Comparison of ENCODE assay signal across 13 mouse cellular contexts in genomic region chr1:98084596-98085274, GRCm38 (mm10). TPM values are rescaled to one million over a fixed set of nuclear protein-coding genes. Genes with fewer than 3 reads are reported as not detected.
DNase-seq lines count a peak whose midpoint lies in the region; ATAC-seq and TF ChIP-seq lines count a peak whose summit lies in the region.
"Had no signal": no experiment of that assay in that cellular context is flagged by ENCODE, and none has a peak within 500 bp of the region (broad histone marks: within the 10 kb centered on the region; RNA-seq: fewer than 3 reads in every experiment).

No protein-coding gene starts in this region.

- H3K36me3 ChIP-seq in heart, embryonic 16.5 days (ENCODE audit: control insufficient read depth, insufficient read depth): no peaks in the 10 kb centered on the region
- H3K36me3 ChIP-seq in midbrain, embryonic 10.5 days: no peaks in the 10 kb centered on the region
- H3K36me3 ChIP-seq in midbrain, postnatal 0 days (ENCODE audit: insufficient read depth, low read length): no peaks in the 10 kb centered on the region
- no peaks in the 10 kb centered on the region for H3K36me3 ChIP-seq in midbrain, embryonic 12.5 days
- H3K36me3 ChIP-seq in embryonic facial prominence, embryonic 10.5 days (replicated peaks): no peaks in the 10 kb centered on the region
- H3K36me3 ChIP-seq: embryonic facial prominence, embryonic 12.5 days had no signal

- H3K4me2 ChIP-seq in heart, embryonic 16.5 days (ENCODE audit: low read depth, low read length): peak overlapping the region; percentile 31
- H3K4me2 ChIP-seq in midbrain, postnatal 0 days (ENCODE audit: low read depth, low read length, poor library complexity, severe bottlenecking): no peak overlapping the region; the same call in 1 of the 2 replicates
- H3K4me2 ChIP-seq in midbrain, embryonic 12.5 days (replicated peaks): no peak overlapping the region
- H3K4me2 ChIP-seq: embryonic facial prominence, embryonic 12.5 days had no signal

- no peaks in the 10 kb centered on the region for H3K9me3 ChIP-seq in heart, embryonic 16.5 days (replicated peaks; ENCODE audit: control insufficient read depth, low read length)
- no peaks in the 10 kb centered on the region for H3K9me3 ChIP-seq in midbrain, embryonic 10.5 days (replicated peaks)
- no peaks in the 10 kb centered on the region for H3K9me3 ChIP-seq in midbrain, postnatal 0 days (ENCODE audit: low read length)
- no peaks in the 10 kb centered on the region for H3K9me3 ChIP-seq in midbrain, embryonic 12.5 days
- no peaks in the 10 kb centered on the region for H3K9me3 ChIP-seq in embryonic facial prominence, embryonic 10.5 days
- H3K9me3 ChIP-seq: embryonic facial prominence, embryonic 12.5 days; megakaryocyte, embryonic 14.5 days had no signal

- no peak for DNase-seq in heart, postnatal 14 days
- no peak for DNase-seq in midbrain, embryonic 10.5 days (ENCODE audit: low spot score)
- no peak for DNase-seq in midbrain, postnatal 0 days (ENCODE audit: low spot score)
- DNase-seq in gastrocnemius, adult 18-20 months (ENCODE audit: low spot score): no peak
- no peak for DNase-seq in embryonic facial prominence, embryonic 10.5 days (ENCODE audit: low spot score)
- DNase-seq: cerebellum, adult 8-10 months; kidney, adult 8-10 months had no signal

- peak overlapping the region; percentile 81 for H3K27ac ChIP-seq in heart, embryonic 16.5 days (ENCODE audit: low read length)
- H3K27ac ChIP-seq in midbrain, embryonic 10.5 days (replicated peaks): 0 out of 2 replicates have a peak overlapping the region, but pooled peaks have one; percentile 42
- H3K27ac ChIP-seq in midbrain, postnatal 0 days (ENCODE audit: low read depth, low read length): no peak overlapping the region
- no peak overlapping the region for H3K27ac ChIP-seq in midbrain, embryonic 12.5 days (replicated peaks)
- no peak overlapping the region for H3K27ac ChIP-seq in embryonic facial prominence, embryonic 10.5 days (replicated peaks)
- H3K27ac ChIP-seq: embryonic facial prominence, embryonic 12.5 days; liver, embryonic 14.5 days had no signal

- 49% methylated on average over 13 of the region's 13 CpGs for WGBS in heart, embryonic 16.5 days
- 74% methylated on average over 13 of the region's 13 CpGs for WGBS in midbrain, embryonic 10.5 days
- WGBS in midbrain, postnatal 0 days: 51% methylated on average over 13 of the region's 13 CpGs
- WGBS in midbrain, embryonic 12.5 days: 68% methylated on average over 13 of the region's 13 CpGs
- WGBS in embryonic facial prominence, embryonic 10.5 days: 74% methylated on average over 13 of the region's 13 CpGs

- no peaks in the 10 kb centered on the region for H3K27me3 ChIP-seq in heart, embryonic 16.5 days (ENCODE audit: control insufficient read depth, insufficient read depth, low read length)
- no peaks in the 10 kb centered on the region for H3K27me3 ChIP-seq in midbrain, embryonic 10.5 days (ENCODE audit: low read depth, poor library complexity, severe bottlenecking)
- H3K27me3 ChIP-seq in midbrain, postnatal 0 days (ENCODE audit: insufficient read depth, low read length): no peaks in the 10 kb centered on the region
- H3K27me3 ChIP-seq in midbrain, embryonic 12.5 days: no peaks in the 10 kb centered on the region
- H3K27me3 ChIP-seq in embryonic facial prominence, embryonic 10.5 days (replicated peaks; ENCODE audit: low read depth, poor library complexity, severe bottlenecking): no peaks in the 10 kb centered on the region
- H3K27me3 ChIP-seq: embryonic facial prominence, embryonic 12.5 days; megakaryocyte, embryonic 14.5 days had no signal

- no peak overlapping the region for H3K4me3 ChIP-seq in heart, embryonic 16.5 days (ENCODE audit: low read length)
- H3K4me3 ChIP-seq in midbrain, embryonic 10.5 days: no peak overlapping the region
- H3K4me3 ChIP-seq in midbrain, postnatal 0 days (ENCODE audit: low read depth, low read length): no peak overlapping the region
- no peak overlapping the region for H3K4me3 ChIP-seq in midbrain, embryonic 12.5 days
- no peak overlapping the region for H3K4me3 ChIP-seq in embryonic facial prominence, embryonic 10.5 days
- H3K4me3 ChIP-seq: embryonic facial prominence, embryonic 12.5 days; megakaryocyte, embryonic 14.5 days had no signal

- no peak for TF ChIP-seq CTCF in midbrain, postnatal 0 days (IDR thresholded peaks at IDR 0.05)

- H3K4me1 ChIP-seq in heart, embryonic 16.5 days (ENCODE audit: control insufficient read depth, insufficient read depth, low read length): peaks cover 42% of the 10 kb centered on the region
- H3K4me1 ChIP-seq in midbrain, embryonic 10.5 days: peaks cover 32% of the 10 kb centered on the region
- no peaks in the 10 kb centered on the region for H3K4me1 ChIP-seq in midbrain, postnatal 0 days (ENCODE audit: insufficient read depth, low read length)
- H3K4me1 ChIP-seq in midbrain, embryonic 12.5 days: peaks cover 28% of the 10 kb centered on the region
- peaks cover 12% of the 10 kb centered on the region; the same call in 1 of the 2 replicates for H3K4me1 ChIP-seq in embryonic facial prominence, embryonic 10.5 days
- H3K4me1 ChIP-seq: embryonic facial prominence, embryonic 12.5 days had no signal

- peak; percentile 74 for ATAC-seq in heart, embryonic 16.5 days (replicated peaks; ENCODE audit: extremely low read depth, insufficient read depth, low FRiP score)
- no peak for ATAC-seq in midbrain, postnatal 0 days (ENCODE audit: low FRiP score)
- peak; percentile 24 for ATAC-seq in midbrain, embryonic 12.5 days (ENCODE audit: low FRiP score, low read depth)
- ATAC-seq: forebrain, embryonic 16.5 days had no signal

- intact Hi-C loops in heart, postnatal 14 days (cut with DNase I): no loop called here

- H3K9ac ChIP-seq in heart, embryonic 16.5 days (ENCODE audit: low read length): peak overlapping the region; percentile 3; the same call in 1 of the 2 replicates
- no peak overlapping the region for H3K9ac ChIP-seq in midbrain, postnatal 0 days (replicated peaks; ENCODE audit: low read length, poor library complexity, severe bottlenecking)
- H3K9ac ChIP-seq in midbrain, embryonic 12.5 days (replicated peaks): no peak overlapping the region
- H3K9ac ChIP-seq: embryonic facial prominence, embryonic 12.5 days; liver, embryonic 14.5 days had no signal

RNA-seq across cellular contexts. Expression of gene Pam, which starts 10.7 kb away (rescaled TPM):
- 434 and 446 TPM in 2 replicates for polyA plus RNA-seq in heart, embryonic 16.5 days (2015; fragmentation: Nextera tagmentation; extraction: Ambion mirVana)
- total RNA-seq in heart, postnatal 14 days (2021): 100 to 1,000 TPM; 474 to 583 TPM
- 18.9 and 23.9 TPM in 2 replicates for polyA plus RNA-seq in midbrain, embryonic 10.5 days (2016; fragmentation: Nextera tagmentation; extraction: Ambion mirVana)
- 104 and 125 TPM in 2 replicates for total RNA-seq in midbrain, postnatal 0 days (2014; rRNA removed)
- polyA plus RNA-seq in midbrain, postnatal 0 days (2015; fragmentation: Nextera tagmentation; extraction: Ambion mirVana): 38.8 and 46.6 TPM in 2 replicates
- polyA plus RNA-seq in midbrain, embryonic 12.5 days (2016; fragmentation: Nextera tagmentation; extraction: Ambion mirVana): 27.2 and 28.7 TPM in 2 replicates
- total RNA-seq in gastrocnemius, adult 18-20 months (2021): 10 to 100 TPM; 29.7 to 34.6 TPM
- polyA plus RNA-seq in embryonic facial prominence, embryonic 10.5 days (2016; fragmentation: Nextera tagmentation; extraction: Ambion mirVana): 11.3 and 11.7 TPM in 2 replicates

Comparison
In these comparisons a context has a peak if more than half of its experiments do, and no peak if none do; other contexts are left out.
1. H3K27ac ChIP-seq: peak in heart, embryonic 16.5 days (single experiment) and midbrain, embryonic 10.5 days (single experiment); none in midbrain, postnatal 0 days (single experiment), midbrain, embryonic 12.5 days (single experiment) and embryonic facial prominence, embryonic 10.5 days (single experiment).